Mouse (Mus musculus): ENCODE results near the gene Tex11. TPM values are rescaled to one million over a fixed set of nuclear protein-coding genes. Genes with fewer than 3 reads are reported as not detected.

The Tex11 gene
- 0.01 TPM in 1 of 2 replicates, not detected in the other for polyA plus RNA-seq (2012; rRNA removed)

DNA sequence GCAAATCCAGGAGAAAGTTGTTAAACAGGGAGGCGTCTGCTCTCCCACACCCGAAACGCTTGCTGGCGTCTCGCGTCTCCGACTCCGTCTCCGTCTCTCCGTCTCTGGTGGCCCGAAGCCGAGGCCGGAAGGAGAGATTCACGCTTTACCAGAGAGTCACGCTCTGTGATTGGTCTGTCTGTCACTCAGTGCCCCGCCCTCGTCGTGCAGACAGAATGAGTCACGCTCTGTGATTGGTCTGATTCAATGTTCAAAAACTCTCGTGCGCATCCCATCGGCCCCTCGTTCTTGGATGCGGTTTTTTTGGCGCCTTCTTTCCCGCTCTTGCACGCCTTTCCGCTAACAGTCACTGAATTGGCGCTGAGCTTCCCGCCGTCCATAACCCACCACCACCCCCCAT is at the start of gene Tex11:
Gene Tex11 (minus strand): TSS at position 127 of the 400 bp plus-strand sequence.

DNA sequence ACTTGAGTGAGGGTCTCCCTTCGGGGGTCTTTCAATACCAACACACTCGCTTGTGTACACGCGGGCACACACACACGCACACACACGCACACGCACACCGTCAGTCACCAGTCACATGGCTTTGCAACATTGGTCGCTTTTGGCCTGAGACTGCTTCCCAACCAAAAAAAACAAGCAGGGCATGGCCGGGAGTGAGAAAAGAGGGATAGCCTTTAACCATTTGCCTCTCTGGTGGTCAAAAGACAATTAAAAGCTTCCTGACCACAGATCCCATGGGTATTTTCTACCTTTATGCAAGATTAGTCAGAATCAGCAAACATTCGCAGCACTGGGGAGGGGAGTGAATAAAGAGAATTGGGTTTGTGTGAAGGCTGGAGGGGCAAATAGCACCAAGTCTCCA is 26.5 kb upstream of the Tex11 start, which contains the start of gene Slc7a3:
Gene Slc7a3 (minus strand): TSS at position 101 of the 400 bp plus-strand sequence.

Other genes with a start within 250 kb of the Tex11 start
- 2.9 and 3.0 TPM in 2 replicates for gene Slc7a3, start 26.4 kb upstream of the Tex11 start, polyA plus RNA-seq (2012; rRNA removed)
- gene Snx12, start 162.9 kb upstream of the Tex11 start, polyA plus RNA-seq (2012; rRNA removed), result 57.4 and 58.9 TPM in 2 replicates
- 13.2 and 16.4 TPM in 2 replicates for gene Foxo4, start 194.9 kb upstream of the Tex11 start, polyA plus RNA-seq (2012; rRNA removed)
- 0.14 TPM in 1 of 2 replicates, not detected in the other for gene Gm614, start 204.3 kb upstream of the Tex11 start, polyA plus RNA-seq (2012; rRNA removed)
- 5.3 and 7.4 TPM in 2 replicates for gene Il2rg, start 208.6 kb upstream of the Tex11 start, polyA plus RNA-seq (2012; rRNA removed)
- gene Gm20489, start 209.4 kb upstream of the Tex11 start, polyA plus RNA-seq (2012; rRNA removed), result not detected in 2 replicates
- 62.7 and 79.2 TPM in 2 replicates for gene Med12, start 214.4 kb upstream of the Tex11 start, polyA plus RNA-seq (2012; rRNA removed)
- gene Nlgn3, start 239.5 kb upstream of the Tex11 start, polyA plus RNA-seq (2012; rRNA removed), result 34.2 and 36.0 TPM in 2 replicates